Mouse (Mus musculus) WW6 (cell line): ENCODE measurements at regions not wholly inside any gene's neighbourhood (a gene's known extent, or its start where the extent isn't known, plus 50 kb on each side); places are given as distances from the start of the nearest gene placed in this dataset.
A peak's percentile ranks its signal among the peaks of the same experiment; 100 is the strongest.

Experiments used
- DNase-seq: peaks from one replicate; pipeline ENCODE4 v3.0.0-alpha.2; 2013; ENCODE audit warnings: low read depth, low spot score

DNA sequence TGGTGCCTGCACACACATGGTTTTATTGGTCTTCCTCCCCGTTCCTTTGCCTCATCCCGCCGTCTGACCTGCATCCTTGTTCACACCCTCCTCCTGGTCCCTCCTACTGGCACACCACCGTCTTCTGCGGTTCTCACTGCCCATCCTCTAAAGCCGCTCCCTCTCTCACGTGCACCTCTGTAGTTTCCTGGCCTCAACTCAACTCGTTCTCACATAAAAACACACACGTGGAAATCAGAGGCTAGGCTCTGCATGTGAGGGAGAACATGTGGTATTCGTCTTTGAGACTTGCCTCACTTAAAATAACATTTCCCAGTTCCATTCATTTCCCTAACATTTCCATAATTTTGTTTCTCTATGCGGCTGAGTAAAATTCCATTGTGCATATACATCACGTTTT is 69.5 kb downstream of the Aldh8a1 start:
- no peak for DNase-seq

DNA sequence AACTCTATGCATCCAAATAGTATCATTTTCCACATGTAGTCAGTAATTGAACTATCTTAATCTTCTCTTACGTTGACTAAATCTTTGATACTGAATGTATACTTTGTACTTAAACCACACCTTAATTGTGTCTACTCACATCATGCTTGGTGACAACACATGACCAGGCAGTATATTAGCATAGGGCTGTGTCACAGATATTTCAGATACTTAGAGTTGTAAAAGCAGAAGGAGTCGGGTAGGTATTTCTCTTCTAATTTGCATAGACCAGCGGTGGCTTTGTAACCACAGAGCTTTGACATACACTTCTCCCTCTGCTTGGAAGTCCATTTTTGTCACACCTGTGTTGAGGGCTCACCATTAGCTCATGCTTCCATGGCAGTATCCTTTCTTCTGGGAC is 71.0 kb downstream of the Aldh8a1 start:
- no peak for DNase-seq

DNA sequence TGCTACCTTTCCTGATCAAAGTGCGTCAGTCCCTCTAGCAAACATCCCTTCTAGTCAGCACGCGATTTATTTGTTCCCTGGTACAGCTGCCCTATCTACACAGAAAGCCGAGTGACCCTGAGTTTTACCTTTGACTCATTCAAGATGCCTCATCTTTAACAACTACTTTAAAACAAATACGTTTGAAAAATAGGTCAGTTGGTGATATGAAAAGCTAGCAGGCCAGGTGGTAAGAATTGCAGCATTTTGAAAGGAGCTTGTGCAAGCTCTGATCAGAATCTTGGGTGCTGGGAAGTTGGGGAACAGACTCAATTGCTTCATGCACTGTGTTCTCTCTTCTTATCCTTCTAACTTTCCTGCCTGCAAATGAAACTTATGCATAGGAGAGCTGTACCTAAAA is 71.9 kb downstream of the Aldh8a1 start:
- DNase-seq = no peak

DNA sequence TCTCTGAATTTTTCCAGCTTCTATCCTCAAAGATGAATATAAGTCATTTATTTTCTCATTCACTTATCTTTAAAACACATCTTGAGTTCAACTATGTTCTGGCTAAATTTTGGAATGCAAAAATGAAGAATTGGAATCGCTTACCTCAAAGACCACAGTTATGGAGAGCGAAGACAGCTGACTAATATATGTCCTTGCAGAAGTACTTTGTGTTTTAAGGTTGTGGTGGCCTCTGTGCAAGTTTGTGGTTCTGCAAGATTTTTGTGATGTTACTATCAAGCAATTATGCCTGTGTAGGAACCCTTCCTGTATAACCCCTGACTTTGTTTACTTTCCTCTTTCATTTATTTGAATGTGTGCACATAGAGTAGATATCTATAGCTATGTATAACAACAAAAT is 75.5 kb downstream of the Aldh8a1 start:
- no peak for DNase-seq

DNA sequence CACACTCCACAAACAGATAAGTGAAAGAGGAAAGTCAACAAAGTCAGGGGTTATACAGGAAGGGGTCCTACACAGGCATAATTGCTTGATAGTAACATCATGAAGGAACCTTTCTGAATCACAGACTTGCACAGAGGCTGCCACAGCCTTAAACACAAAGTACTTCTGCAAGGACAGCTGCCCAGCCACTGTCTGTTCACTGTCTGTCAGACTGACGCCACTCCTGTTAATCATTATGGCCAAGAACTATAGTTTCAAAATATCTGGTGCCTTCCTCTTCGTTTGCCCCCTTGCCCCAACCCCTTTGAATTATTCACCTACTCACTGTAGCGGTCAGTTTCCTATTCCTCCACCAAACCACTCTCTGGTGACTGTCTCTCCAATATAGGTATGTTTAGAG is 76.4 kb downstream of the Aldh8a1 start:
- DNase-seq = no peak

DNA sequence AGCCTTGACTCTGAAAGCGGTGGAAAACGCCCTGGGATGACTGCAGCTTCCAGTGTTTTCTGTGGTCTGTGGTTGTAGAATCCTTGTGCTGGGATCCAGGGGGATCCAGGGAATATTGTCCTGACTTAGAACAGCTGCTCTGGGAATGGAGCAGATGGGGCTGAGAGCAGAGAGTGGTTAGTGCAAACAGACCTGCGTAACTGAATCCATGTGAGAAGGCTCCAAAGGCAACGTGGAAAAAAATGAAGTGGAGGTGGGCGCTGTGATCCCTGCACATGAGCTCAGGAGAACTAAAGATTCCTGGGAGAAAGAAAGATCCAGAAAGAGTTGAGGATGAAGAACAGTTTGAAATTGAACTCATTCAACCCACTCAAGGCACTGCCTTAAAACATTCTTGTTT is 77.1 kb downstream of the Aldh8a1 start:
- no peak for DNase-seq

DNA sequence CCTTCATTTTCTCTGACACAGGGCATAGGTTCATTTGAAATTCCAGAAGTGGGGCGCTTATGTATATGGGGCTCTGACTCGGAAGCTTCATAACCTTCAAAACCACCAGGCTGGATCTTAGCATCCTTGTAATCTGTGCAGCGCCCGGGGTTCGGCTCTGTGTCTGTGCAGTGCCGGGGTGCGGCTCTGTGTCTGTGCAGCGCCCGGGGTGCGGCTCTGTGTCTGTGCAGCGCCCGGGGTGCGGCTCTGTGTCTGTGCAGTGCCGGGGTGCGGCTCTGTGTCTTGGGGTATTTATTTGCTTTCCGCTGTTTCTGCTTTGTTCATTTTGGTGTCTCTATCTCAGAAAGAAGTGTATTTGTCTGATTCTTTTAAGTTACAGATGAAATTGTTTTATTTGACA is 77.7 kb downstream of the Aldh8a1 start:
- DNase-seq = no peak

DNA sequence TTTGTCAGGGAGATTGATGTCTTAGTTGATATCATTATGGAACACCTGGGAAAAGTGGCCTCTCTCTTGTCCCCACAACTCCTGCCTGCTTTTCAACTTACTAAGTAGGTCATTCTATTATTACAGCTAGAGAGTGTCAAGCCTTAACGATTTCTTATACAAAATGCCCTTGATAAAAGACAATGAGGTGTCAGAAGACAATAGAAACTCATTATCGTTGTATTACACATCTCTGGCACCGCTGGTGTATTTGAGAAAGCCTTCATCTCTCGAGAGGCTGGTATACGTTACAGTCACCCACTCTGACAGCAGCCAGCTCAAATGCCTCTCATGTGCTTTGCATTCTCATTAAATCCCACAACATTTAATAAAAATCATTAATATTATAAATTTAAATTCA is 78.8 kb downstream of the Aldh8a1 start:
- no peak for DNase-seq

DNA sequence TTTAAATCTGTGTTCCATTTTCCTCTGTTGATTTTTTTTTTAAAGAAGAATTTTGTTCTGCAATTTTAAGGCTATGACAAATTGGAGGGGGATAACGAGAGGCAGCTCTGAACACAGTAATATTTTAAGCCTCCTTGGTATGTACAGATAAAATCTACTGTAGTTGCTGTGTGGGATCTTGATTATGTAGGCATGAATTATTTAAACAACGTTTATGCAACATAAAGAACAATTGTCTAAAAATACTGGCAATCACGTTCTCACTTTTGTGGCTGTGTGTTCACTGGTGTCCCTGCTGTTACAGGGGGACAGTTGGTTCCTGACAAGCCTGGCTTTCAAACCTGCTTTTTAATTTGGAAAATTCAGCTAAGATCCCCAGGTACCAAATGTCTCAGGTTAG is 79.3 kb downstream of the Aldh8a1 start:
- no peak for DNase-seq

DNA sequence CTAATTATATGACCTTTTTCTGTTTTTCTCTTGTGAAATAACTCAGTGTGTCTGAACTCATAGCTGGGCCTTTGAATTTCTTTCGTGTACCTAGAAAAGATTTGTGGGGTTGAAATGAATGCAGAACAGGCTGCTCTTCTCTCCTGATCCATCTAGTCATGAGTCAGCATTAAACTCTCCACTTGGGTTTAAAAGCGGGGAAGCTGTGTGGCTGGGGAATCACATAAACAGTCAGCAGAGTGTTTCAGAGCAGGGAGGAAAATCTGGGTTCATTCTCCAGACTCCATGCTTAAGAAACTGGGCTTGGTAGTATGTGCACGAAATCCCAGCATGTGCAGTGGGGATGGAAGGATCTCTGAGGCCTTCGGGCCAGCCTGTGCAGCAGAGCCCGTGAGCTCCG is 79.9 kb downstream of the Aldh8a1 start:
- no peak for DNase-seq

DNA sequence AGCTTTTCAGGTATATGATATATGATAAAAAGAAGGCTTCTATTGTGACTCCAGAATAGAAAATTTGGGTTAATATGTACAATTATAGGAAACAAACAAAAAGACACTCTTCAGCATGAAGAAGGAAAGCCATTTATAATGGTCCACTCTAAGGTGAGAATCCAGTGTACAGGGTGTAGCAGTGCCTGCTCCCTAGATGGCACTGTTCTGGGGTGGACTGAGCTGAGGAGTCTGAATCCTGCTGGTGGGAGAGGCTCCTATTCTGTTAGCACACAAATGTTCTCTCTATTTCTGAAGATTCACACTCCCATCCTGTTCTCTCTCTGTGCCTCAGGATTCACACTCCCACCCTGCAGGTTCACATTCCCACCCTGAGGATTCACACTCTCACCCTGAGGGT is 81.5 kb downstream of the Aldh8a1 start:
- DNase-seq = no peak

DNA sequence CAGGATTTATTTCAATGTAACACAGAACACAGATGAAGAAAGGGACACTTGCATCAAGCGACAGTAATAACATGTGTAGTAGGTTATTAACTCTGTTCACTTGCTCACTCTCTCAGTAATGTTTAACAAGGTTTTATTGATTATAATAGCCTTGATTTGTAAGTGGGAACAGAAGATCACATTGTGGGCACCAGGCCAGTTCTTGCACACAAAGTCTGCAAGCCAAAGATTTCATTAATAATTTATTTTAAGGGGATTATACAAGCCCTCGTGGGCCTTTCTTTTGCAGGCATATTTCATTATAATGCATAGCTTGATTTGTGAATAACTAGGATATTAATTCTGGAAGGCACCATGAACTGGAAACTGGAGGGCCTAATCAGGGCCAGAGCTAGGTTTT is 83.0 kb downstream of the Aldh8a1 start:
- DNase-seq = no peak

DNA sequence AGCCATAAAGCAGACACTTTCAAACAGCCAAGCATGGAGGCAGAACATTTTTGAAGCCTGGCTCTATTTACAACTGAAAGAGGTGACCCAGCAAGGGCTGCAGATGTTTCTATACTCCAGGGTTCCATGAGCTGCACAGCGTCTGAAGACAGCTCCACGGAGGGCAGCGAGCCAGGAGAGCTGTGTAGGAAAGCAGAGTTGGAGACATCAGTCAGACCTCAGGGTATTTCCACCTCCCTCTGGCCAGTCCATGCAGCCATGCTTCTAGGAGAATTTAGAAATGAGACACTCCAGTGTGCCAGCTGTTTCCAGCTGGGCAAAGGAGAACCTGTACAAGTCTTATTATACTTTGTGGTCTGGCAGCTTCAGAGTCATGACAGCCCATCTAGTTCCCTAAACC is 85.8 kb downstream of the Aldh8a1 start:
- DNase-seq = no peak

DNA sequence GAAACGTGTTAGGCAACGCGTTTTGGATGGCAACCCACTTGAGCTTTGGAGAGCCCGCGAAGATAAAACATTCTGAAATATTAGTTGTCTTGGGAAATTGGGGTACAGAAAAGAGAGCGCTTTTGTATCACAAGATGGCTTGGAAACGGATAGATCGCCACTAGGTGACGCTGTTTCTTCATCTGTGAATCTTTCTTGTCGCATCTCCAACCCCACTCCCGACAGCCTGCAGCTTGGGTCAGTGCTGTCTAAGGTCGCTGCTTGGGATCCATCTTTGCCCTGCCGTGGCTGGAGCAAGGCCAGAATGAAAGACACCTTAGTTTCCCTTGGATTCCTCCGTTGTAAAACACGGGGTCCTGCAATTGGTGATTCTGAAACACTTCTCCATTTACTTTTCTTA is 88.3 kb downstream of the Aldh8a1 start:
- DNase-seq = peak; percentile 67

DNA sequence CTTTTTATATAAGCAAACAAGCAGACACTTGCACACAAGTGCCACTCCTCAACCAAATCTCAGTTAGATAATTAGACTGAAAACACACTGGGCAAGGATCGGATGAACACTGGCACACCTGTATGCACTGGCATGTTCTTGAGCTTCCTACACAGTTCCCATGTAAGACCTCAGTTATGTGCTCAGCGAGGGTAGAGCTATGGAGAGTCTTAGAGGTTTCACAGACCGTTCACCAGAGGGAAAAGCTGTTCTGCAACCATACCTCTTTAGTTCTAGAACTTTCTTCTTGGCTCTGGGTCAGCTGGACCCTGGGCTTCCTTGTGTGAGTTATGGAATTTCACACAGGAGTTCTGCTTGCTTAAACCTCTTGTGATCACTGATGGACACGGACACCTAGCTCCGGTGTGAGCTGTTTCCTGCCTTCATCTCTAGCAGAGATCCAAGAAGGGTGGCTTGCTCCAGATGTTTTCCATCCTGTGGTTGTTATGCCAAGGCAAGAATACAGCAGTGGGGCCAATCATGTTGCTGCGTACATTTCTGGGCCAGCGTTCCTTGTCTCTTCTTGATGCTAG is 88.8 kb downstream of the Aldh8a1 start:
- DNase-seq = no peak

DNA sequence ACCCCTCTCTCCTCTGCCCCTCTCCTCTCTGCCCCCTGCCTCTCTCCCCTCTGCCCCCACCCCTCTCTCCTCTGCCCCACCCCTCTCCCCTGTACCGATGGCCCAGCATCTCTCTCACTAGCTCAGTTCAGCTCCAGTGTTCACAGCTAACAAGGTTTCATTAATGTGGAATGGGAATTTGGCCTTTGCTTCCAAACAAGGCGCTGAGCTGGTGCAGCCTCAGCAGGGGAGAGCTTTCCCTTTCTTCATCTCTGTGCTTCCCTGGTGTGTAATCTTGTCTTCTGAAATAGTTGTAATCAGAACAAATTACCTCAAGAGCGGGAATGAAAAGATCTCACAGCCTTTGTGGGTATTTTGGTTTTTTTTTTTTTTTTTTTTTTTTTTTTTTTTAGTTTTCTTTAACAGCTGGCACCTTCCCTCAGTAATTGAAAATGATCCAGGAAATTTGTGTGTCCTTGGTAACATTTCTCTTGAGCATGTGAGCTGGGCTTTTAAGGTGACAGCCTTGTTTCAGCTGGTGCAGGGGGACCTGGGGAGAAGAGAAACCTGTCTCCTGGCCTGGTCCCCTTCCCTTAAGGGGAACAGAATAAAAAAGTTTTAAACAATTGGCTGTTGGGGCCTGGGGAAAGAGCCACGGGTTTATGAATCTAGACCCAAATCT is 90.5 kb downstream of the Aldh8a1 start:
- no peak for DNase-seq

DNA sequence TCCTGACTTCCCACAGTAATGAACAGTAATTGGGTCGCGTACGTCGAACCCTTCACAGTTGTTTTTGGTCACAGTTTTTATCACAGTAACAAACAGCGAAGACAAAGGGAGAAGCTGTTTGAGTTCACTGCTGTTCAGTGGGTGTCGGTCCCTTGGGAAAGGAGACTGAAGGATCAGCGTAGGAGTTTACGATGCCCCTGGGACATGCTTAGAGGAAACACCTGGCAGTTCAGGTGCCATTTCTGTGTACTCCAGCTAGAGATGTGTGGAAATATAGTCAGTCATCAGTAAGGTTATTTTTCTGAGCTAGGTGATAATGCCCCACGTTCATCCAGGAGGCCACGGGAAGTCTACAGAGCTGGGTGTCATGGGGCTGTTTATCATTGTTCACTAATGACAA is 91.3 kb downstream of the Aldh8a1 start:
- no peak for DNase-seq

DNA sequence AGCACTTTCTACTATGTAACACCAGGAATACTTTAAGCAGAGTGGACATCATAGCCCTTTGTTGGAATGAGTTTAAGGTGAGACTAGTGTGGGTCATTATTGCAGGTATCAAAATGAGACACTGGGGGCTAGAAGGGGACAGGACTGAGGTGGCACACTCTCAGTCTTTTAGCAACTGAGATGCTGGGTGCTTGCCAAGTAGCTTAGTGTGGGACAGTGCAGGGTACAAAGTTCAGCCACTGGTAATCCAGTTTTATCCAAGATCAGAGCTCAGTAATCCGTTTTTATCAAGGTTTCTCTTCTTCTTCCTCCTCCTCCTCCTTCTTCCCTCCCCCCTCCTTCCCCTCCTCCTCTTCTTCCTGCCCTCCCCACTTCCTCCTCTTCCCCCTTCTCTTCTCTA is 92.9 kb downstream of the Aldh8a1 start:
- no peak for DNase-seq

DNA sequence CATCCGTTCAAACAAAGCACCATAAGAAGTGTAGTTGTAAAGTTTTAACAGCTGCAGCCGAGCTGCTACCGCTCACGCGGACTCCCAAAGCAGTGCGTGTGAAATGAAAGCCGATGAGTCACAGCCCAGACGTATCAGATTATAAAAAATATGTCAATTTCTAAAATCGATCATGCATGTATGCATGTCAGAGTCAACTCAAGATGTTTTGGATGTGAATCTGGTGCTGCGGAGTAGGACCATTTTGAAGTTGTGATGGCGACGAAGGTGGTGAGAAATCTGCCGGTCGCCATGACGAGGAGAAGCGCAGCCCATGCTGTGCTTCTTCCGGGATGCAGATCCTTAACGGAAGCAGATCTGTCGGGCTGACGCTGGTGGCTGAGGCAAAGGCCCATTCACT is 93.5 kb downstream of the Aldh8a1 start:
- no peak for DNase-seq

DNA sequence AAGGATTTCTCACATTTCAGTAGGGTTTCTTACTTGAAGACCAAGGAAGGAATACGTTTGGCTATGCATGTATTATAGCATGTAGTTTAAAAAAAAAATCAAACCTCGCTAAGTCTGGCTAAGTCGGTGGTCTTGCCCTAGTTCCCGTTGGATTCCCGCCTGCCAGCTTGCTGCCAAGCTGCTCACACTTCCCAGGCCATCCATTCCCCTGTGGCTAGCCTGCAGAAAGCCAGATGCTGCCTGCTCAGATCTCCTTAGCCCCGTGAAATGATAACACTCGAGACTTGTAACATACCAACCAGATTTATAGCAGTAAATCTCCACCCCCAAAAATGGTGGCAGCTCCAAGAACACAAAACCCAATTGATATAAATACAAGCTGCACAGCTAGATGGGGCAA is 97.2 kb downstream of the Aldh8a1 start:
- no peak for DNase-seq

DNA sequence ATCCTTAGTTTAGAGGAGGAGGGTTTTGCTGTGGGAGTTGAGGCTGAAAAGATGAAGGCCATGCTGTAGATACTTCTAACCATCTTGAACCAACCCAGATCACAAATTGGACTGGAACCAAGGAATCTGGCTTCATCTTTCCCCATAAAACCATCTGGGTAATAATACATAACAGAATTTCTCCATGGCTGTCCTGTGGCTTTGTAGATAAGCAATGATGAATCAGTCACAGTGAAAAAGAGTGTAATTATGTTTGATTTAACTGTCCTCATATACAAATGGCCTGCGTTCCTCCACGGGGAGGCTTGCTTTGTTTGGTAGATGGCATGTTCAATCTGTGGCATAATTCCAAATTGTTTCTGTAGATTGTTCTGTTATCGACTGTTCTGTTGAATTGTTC is 100.9 kb downstream of the Aldh8a1 start:
- no peak for DNase-seq

DNA sequence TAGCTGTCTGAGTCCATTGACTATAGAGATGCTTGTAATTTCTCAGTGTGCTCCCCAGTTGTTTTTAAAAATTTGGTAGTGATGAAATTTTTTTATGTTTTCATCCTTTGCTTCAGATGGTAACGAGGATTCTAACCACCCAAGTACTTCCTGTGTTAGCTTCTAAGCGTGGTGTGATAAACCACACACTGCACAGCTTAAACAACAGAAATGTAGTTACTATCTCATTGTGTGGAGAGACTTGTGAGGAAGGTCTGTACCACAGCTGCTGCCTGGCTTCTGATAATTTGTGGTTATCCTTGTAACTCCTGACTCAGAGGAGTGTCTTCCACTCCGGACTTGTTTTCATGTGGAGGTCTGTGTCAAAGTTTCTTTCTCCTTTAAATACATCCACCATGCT is 102.3 kb downstream of the Aldh8a1 start:
- no peak for DNase-seq

DNA sequence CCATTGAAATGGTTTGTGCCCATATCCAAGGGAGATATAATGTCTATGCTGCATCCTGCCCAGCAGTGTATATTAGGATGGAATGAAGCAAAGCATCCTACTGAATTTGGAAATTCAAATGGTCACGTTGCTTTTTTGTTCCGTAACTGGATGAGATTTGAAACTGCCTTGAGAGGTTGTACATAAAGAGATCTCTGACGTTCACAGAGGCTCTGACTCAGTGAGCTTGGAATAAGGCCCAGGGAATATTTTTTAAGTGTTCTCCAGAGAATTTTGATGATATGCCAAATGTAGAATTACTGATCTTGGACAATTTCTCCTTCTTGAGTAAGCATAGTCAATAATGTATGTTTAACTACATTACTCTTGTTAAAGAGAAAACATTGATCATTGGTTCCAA is 104.2 kb downstream of the Aldh8a1 start:
- no peak for DNase-seq

DNA sequence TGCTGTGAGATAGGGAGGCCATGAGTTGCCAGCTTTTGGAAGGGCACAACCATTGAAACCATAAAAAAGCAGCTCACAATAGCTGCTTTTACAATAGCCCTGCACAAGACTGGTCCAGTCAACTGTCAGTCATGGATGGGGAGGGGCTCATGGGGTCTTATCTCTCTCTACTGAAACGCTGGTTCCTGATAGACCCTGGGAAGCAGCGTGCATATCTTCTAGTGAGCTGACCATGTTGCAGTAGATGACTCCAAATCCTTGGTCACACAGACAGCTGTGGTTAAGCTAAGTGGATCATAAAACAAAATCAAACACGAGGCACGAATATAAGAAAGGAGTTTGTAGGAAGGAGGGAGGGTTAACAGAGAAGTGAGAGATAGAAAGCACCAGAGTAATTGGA is 105.0 kb downstream of the Aldh8a1 start:
- no peak for DNase-seq
